Mouse (Mus musculus) embryonic fibroblast, embryonic 13.5 days (primary cell): ENCODE data around the gene 4930579F01Rik.

Experiments used
- CTCF ChIP-seq: IDR thresholded peaks from 2 replicates; pipeline ENCODE4 v1.5.1; 2011; ENCODE audit warnings: mild to moderate bottlenecking, control low read depth, low read length, moderate library complexity, borderline replicate concordance; ENCODE audit not compliant: insufficient read depth
- POLR2A ChIP-seq: IDR thresholded peaks from 2 replicates; pipeline ENCODE4 v1.6.1; 2011; ENCODE audit warnings: low read depth, mild to moderate bottlenecking, control low read depth, low read length, moderate library complexity

DNA sequence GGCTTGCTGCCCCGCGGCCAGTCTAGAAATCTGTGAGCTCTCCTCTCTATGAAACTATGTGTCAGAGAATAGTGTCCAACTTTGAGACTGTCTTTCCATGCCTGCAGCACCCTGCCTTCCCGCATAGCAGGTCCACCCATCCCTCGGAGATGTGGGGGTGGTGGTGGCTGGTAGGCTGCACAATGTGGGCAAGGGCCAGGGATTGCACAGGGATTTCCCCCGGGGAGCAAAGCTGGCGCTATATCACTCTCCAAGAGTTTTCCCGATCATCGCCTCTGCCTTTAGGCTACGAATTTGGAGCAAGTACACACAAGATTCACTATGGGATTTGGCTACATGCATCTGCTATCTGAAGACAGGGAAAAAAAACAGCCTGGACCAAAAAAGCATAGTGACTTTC lies 3.9 kb upstream of the 4930579F01Rik start:
- TF ChIP-seq CTCF (no peak), POLR2A (no peak)
